Mouse (Mus musculus) c-Kit-negative CD71-positive TER-119-positive erythroid progenitor cells, embryonic 14.5 days (primary cell): ENCODE data around the gene Hsd17b6.
"Not testable (repeated sequence)": the region's sequence is repeated elsewhere in the genome, so short reads cannot be mapped to it uniquely, and the experiment has no call there.

Experiments
- DNase-seq: peaks from one replicate; pipeline ENCODE4 v3.0.0-alpha.2; 2013; ENCODE audit warnings: low read depth, low spot score

Hsd17b6 gene

DNA sequence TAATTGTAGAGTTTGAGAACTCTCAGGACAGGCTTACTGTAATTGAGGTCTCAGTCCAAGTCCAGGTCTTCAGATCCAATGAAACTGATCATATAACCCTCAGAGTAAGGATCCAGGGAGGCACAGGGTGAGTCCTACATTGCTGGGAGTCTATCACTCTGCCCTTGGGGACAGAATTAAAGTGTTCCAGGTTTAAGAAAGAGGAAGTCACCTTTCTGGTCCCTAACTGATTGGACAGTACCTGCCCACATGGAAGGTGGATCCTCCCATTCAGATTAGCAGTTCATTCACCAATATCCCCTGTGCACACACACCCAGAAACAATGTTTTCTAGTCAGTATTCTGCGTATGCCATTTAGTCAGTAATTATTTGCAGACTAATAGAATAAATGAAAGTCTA, at the start of gene Hsd17b6:
Gene Hsd17b6 (minus strand): TSS at position 166 of the 400 bp plus-strand sequence.
- DNase-seq = no peak

DNA sequence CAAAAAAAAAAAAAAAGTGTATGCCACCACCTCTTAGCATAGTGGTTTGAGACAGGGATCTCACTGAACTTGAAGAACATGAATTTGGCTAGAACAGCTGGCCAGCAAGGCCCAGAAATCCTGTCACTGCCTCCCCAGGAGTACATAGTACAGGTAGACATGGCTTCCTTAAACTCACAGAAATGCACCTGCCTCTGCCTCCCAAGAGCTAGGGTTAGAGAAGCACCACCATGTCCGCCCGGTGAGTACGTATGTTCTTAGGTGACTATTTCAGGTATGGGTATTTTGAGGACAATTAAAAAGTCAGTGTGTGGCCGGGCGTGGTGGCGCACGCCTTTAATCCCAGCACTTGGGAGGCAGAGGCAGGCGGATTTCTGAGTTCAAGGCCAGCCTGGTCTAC, 45.6 kb upstream of the Hsd17b6 start:
- DNase-seq = no peak

DNA sequence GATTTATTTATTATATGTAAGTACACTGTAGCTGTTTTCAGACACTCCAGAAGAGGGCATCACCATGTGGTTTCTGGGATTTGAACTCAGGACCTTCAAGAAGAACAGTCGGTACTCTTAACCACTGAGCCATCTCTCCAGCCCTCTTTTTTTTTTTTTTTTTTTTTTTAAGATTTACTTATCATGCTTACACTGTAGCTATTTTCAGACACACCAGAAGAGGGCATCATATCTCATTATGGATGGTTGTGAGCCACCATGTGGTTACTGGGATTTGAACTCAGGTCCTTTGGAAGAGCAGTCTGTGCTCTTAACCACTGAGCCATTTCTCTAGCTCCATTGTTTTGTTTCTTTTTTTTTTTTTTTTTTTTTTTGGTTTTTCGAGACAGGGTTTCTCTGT, 44.7 kb upstream of the Hsd17b6 start:
- DNase-seq = not testable (repeated sequence)

DNA sequence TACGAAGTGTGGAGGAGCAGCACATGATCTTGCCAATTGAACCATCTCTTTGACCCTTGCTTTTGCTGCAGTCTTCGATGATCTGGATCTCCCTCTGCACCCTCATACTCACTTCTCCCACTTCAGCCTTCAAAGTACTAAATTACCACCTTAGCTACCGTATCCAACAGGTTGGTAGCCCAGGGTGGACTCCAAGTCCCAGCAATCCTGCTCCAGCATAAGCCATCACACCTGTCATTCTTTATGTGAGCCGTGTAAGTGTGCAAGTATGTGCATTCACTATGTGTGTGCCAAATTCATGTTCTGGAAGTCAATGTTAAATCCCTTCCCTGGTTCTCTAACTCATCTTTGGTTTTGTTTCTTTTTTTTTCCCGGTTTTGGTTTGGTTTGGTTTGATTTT, 44.2 kb upstream of the Hsd17b6 start:
- no peak for DNase-seq

DNA sequence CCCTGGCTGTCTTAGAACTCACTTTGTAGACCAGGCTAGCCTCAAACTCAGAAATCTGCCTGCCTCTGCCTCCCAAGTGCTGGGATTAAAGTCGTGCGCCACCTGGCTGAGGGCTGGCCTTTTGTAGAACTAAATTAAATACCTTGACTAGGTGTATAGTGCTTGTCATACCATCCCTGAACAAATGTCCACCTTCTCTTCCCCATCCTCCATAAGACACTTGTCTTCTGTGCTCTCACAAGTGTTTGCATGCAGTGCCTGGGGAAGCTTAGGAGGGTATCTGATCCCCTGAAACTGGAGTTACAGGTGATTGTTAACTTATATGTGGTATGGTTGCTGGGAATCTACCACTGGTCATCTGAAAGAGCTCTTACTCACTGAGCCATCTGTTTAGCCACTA, 42.9 kb upstream of the Hsd17b6 start:
- DNase-seq = no peak

DNA sequence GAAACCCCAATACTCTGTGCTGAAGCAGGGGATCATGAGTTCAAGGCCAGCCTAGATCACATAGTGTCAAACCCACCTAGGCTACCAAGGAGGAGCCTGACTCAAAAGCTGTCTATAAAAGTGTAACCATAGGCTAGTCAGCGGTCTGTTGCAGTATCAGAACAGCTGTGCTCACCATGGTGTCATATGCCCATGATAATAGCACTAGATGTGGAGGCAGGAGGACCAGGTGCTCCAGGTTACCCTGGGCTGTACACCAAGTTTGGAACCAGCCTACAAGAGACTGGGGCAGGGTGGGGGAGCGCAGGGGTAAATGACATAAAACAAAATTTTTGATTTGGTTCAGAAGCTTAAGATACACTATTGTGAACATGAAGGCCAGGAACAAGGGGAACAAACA, 42.3 kb upstream of the Hsd17b6 start:
- no peak for DNase-seq

DNA sequence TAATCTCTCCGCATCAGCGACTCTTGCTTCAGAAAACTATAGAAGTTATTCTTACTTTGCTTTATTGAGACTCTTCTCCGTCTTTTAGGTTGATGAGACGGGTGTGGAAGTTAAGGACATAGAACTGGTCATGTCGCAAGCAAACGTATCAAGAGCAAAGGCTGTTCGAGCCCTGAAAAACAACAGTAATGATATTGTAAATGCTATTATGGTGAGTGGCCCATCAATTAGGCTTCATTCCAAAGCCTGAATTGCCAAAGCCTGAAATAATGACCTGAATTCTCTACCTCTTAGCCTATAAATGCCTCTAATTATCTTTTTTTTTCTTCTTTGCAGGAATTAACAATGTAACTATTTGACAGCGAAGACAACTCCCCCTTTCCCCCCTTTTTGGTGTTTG, 40.7 kb upstream of the Hsd17b6 start:
- no peak for DNase-seq

DNA sequence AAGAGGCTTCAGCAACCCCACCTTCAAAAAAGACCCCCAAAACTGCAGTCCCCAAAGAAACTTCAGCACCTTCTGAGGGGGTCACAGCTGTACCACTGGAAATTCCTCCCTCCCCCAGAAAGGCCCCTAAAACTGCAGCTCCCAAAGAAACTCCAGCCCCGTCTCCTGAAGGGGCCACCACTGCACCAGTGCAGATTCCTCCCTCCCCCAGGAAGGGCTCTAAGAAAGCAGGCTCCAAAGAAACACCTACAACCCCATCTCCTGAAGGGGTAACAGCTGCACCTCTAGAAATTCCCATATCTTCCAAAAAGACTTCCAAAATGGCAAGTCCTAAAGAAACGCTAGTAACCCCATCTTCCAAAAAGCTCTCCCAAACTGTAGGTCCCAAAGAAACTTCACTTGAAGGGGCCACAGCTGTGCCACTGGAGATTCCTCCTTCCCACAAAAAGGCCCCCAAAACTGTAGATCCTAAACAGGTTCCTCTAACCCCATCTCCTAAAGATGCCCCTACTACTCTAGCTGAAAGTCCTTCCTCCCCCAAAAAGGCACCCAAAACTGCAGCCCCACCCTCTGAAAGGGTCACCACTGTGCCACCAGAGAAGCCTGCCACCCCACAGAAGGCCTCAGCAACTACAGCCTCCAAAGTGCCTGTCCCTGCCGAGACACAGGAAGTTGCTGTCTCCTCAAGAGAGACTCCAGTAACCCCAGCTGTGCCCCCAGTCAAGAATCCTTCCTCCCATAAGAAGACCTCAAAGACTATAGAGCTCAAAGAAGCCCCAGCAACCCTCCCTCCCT, 35.8 kb upstream of the Hsd17b6 start:
- DNase-seq = no peak

DNA sequence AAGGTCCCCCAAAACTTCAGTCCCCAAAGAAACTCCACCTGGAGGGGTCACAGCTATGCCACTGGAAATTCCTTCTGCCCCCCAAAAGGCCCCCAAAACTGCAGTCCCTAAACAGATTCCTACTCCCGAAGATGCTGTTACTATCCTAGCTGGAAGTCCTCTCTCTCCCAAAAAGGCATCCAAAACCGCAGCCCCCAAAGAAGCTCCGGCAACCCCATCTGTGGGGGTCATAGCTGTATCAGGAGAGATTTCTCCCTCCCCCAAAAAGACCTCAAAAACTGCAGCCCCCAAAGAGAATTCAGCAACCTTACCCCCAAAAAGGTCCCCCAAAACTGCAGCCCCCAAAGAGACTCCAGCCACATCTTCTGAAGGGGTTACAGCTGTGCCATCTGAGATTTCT, 35.1 kb upstream of the Hsd17b6 start:
- DNase-seq = no peak

DNA sequence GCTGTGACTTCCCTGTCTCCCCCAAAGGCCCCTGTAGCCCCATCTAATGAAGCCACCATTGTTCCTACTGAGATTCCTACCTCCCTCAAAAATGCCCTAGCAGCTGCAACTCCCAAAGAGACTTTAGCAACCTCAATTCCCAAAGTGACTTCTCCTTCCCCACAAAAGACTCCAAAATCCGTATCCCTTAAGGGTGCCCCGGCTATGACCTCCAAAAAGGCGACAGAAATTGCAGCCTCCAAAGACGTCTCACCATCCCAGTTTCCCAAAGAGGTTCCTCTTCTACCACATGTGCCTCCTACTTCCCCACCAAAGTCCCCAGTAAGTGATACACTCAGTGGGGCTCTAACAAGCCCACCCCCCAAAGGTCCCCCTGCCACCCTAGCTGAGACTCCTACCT, 34.2 kb upstream of the Hsd17b6 start:
- no peak for DNase-seq

DNA sequence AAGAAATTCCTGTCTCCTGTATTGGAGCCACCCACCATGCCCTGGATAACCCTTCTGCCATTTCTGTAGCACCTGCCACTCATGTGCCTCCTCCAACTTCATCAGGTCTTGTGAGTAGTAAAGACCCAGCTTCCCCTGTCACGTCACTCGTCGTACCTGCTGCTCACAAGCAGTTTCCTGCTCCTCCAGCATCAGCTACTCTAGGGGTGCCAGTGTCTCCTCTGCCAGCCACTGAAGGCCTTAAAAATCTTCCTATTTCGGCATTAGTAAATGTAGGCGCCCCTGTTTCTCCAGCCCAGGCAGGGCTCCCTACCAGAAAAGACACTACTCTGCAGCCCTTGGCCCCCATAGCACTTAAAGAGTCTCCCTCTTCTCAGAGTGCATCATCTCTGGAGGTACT, 32.9 kb upstream of the Hsd17b6 start:
- DNase-seq = no peak

DNA sequence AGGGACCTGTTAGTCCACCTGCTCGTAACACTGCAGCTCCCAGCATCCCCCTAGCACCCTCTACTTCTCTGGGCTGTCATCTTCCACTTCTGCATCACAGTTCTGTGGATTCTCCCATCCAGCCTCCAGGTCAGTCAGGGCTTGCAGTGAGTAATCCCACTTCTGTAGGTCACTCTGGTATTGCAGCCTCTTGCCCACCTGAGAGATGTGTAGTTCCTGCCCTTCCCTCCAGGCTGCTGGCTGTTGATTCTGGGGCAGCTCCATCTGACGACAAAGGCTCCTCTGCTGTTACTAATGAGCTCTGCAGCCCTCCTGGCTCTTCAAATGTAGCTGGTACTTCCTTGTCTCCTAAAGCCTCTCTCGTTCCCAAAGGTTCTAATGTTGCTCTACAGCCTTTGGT, 32.4 kb upstream of the Hsd17b6 start:
- no peak for DNase-seq

DNA sequence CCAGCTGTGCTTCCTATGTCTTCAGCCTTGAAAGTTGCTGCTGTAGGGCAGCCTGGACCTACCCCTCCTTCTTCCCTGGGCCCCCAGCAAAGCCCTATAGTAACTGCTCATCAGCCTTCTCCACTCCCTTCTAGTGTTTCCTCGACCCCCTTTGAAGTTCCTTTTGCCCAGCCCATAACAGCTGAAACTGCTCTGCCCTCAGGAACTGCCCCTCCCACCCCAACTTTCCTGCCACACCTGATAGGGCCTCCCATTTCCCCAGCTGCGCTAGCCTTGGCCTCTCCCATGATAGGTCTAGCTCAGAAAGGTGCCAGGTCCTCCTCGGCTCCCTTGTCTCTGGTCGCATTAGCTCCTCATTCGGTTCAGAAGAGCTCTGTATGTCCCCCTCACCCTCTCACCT, 31.8 kb upstream of the Hsd17b6 start:
- no peak for DNase-seq

DNA sequence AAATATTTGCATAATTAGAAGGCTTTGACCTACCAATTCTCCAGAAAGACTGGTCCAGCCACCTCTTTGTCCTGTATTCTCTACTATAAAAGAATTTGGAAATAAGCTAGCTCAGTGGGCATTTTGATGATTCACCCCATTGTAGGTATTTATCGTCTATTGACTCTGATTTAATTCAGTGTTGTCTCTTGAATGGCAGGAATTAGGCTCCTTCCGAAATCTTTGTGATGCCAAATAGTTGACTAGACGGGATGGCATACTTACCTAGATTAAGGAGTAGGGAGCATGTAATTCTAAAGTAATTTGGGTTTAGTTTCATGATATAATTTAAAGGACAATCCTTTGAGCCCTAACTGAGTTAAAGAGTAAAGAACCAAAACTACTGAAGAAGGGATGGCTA, 30.5 kb upstream of the Hsd17b6 start:
- no peak for DNase-seq

DNA sequence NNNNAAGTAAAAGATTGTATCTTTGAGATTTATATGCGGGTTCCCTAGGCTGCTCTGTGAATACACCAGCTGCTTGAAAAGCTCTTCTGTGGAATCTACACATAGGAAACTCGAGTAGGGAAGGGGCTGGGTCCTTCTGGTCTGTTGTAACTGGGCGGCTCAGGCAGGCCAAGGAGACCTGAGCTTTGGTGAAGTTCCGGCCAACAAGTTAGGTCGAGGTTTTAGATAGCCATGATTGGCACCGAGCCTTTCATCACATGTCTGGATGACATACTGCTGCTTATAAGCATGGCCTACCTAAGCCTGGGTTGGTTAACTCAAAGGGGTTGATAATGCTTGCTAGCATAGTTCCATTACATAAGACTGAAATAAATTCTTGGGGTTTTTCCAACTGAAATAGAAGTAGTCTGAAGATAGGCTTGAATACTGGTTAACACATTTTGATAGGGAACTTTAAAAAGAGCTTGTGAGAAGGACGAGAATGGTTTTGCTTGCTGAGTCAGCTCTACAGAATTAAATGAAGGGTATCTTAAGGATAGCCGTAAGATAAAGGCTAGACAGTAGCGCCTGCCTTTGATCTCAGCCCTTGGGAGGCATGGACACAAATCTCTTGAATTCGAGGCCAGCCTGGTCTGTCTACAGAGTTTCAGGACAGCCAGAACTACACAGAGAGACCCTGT, 29.5 kb upstream of the Hsd17b6 start:
- DNase-seq = peak; percentile 25

DNA sequence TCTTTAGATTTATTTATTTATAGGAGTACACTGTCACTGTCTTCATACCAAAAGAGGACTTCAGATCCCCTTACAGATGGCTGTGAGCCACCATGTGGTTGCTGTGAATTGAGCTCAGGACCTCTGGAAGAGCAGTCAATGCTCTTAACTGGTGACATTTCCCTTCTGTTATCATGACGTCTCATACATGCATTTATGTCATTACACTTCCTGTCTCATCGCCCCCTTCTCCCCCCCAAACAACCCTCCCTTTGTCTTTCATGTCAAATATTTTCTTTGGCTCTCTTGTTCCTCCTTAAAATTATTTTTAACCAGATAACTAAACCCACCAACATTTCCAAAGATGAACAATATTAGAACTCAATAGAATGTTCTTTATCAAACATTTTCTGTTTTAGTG, 23.4 kb upstream of the Hsd17b6 start:
- no peak for DNase-seq

DNA sequence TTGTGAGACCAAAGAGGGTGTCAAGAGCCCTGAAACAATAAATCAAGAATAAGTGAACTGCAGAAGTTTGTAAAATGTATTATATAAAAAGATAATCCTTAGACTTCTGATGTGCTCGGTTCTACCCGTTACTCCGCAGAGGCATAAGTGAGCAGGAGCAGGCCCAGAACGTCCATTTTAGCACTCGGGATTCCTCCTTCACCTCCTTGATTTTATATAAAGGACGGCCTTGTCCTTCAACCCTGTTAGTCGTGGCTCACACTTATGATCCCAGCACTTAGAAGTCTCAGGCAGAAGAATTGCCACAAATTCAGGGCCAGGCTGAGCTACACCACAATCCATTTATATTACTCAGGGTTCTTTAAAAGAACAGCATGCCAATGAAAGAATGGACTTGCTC, 22.5 kb upstream of the Hsd17b6 start:
- no peak for DNase-seq

DNA sequence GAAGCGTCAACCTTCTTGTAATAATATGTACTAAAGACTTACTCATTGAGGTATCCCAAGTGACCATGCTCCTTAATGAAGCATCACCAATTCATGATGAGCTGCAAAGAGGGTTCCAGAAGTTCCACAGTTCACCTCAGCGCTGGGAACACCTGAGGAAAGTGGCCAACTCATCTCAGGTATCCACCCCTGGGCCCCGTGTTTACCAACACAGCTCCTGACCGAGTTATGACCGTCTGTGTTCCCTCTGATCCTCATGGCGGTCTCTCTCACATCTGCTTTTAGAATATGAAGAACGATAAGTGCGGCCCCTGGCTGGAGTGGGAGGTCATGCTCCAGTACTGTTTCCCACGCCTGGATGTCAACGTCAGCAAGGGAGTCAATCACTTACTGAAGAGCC, 16.1 kb upstream of the Hsd17b6 start:
- no peak for DNase-seq

DNA sequence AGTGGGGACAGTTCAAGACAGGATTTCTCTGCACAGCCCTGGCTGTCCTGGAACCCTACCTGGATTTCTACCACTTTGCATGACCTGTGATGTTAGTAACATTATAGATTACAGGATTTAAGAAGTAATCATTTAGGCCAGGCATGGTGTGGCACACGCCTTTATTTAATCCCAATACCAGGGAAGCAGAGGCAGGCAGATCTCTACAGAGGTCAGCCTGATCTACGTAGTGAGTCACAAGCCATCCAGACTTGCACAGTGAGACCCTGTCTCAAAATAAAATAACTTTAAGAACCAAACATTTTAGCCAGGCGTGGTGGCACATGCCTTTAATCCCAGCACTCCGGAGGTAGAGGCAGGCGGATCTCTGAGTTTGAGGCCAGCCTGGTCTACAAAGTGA, 14.8 kb upstream of the Hsd17b6 start:
- DNase-seq = no peak

DNA sequence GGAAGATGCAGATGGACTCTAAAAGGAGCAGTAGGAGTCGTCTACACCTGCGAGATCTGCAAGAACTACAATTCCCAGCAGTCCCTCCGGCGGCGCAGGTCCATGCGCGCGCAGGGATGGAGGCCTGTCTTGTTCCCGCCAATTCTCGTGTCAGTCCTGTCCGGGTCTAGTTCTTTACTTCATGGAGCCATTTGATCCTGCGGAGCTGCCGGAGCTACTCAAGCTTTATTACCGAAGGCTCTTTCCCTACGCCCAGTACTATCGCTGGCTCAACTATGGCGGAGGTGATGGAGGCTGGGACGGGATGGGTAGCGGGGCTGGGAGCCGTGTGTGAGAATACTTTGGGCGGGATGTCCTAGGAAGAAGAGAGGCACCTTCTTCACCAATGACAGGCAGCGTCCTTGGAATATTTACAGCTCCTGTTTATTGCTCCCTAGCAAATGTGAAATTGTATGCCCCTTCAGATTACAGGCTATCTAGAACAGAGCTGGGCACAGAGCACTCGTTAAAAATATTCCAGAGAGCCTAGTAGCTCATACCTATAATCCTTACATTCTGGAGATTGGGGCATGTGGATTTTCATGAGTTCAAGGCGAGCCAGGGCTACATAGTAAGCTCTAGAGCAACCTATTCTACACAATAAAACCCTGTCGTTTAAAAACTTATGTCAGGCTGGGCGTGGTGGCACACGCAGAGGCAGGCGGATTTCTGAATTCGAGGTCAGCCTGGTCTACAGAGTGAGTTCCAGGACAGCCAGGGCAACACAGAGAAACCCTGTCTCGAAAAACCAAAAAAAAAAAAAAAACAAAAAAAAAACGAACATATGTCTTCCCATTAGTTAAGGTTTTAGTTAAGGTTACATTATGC, 7.9 kb upstream of the Hsd17b6 start, which contains the start of gene Prim1:
Gene Prim1 (plus strand): TSS at position 101 of the 867 bp plus-strand sequence.
- peak; percentile 76 for DNase-seq

DNA sequence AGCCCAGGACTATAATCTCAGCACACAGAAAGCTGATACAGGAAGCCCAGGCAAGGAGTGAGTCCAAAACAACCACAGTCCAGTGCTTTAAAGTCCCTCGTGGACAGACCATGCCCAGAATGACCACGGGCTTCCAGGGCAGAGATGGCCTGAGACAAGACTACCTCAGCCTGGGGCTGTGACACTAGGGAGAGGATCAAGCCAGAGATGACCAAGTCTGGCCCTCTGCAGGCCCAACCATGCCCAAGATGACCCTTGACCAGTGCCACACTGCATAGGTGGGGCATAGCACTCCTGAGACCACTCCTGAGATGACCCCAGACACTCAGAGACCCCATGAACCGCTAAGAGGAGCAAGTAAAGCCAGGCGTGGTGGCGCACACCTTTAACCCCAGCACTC, 2.3 kb upstream of the Hsd17b6 start:
- no peak for DNase-seq

DNA sequence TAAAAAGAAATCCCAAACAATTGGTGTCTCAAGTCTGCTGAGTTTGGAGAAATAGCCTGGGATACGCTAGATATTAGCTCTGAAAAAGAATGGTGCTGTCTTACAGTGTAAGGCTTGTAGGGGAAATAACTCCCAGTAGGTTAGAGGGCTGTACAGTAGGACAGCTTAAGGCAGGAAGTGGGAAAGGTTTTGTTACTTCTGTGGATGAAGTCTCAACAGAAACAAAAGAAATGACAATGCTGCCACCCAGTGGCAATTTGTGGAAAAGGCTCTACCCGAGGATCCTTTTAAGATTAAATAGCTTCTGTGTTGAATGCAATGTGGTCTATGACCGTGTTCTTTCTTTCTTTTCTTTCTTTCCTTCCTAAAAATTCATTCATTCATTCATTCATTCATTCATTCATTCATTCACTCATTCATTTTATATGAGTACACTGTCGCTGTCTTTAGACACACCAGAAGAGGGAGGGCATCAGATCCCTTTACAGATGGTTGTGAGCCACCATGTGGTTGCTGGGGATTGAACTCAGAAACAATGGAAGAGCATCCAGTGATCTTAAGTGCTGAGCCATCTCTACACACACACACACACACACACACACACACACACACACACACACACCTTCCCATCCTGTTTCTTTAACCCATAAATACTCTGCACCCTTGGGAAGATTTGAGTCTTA, 937 bp upstream of the Hsd17b6 start:
- peak; percentile 62 for DNase-seq
